In the genomic region with DNA sequence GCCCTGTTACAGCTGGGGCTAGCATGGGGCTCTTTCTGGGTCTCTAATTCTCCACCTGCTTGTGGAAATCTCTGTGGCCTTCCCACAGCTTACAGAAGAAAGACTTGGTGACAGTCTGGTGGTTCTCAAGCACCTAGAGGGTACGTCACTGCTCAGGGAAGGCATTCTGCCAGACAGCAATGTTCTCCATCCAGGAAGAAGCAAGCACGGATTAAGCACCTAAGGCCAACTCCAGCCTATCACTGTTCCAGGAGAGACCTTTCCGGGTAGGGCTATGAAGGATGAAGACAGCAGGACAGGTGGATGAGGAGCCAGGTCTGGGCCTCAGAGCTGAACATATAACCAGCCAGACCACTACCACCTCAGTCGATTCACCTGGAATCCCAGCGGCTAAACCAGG, we compare ENCODE assay signal across 8 mouse cellular contexts. TPM values are rescaled to one million over a fixed set of nuclear protein-coding genes. Genes with fewer than 3 reads are reported as not detected.
DNase-seq lines count a peak whose midpoint lies in the region; ATAC-seq and TF ChIP-seq lines count a peak whose summit lies in the region.

No protein-coding gene starts in this region.

- 33% methylated on average over 5 of the region's 5 CpGs for WGBS in forebrain, embryonic 14.5 days
- 50% methylated on average over 5 of the region's 5 CpGs for WGBS in liver, embryonic 16.5 days (ENCODE audit: insufficient replicate concordance)

- H3K9ac ChIP-seq in forebrain, embryonic 14.5 days (ENCODE audit: low read length): peak overlapping the region; percentile 80
- peak overlapping the region; percentile 67; the same call in 1 of the 2 replicates for H3K9ac ChIP-seq in liver, embryonic 16.5 days (ENCODE audit: low read depth, low read length)

- H3K36me3 ChIP-seq in E14TG2a.4 (ENCODE audit: insufficient read depth, low read length): peaks cover 18% of the 10 kb centered on the region
- 0 out of 2 replicates have a peak, but pooled peaks cover 9% of the 10 kb centered on the region for H3K36me3 ChIP-seq in forebrain, embryonic 14.5 days (ENCODE audit: control insufficient read depth, insufficient read depth, low read length)
- H3K36me3 ChIP-seq in liver, embryonic 16.5 days (ENCODE audit: control insufficient read depth, insufficient read depth): no peaks in the 10 kb centered on the region

- peaks cover 35% of the 10 kb centered on the region for H3K27me3 ChIP-seq in E14TG2a.4 (ENCODE audit: insufficient read depth, low read length)
- no peaks in the 10 kb centered on the region for H3K27me3 ChIP-seq in forebrain, embryonic 14.5 days (replicated peaks; ENCODE audit: control insufficient read depth, insufficient read depth, low read length)
- H3K27me3 ChIP-seq in liver, embryonic 16.5 days (ENCODE audit: control insufficient read depth, insufficient read depth, low read depth, low read length): peaks cover 3% of the 10 kb centered on the region; the same call in 1 of the 2 replicates

- H3K4me1 ChIP-seq in E14TG2a.4 (replicated peaks; ENCODE audit: low read depth, low read length): peaks cover 41% of the 10 kb centered on the region
- H3K4me1 ChIP-seq in forebrain, embryonic 14.5 days (ENCODE audit: control insufficient read depth, insufficient read depth, low read length): peaks cover 22% of the 10 kb centered on the region
- H3K4me1 ChIP-seq in liver, embryonic 16.5 days (ENCODE audit: control insufficient read depth, low read depth, low read length): peaks cover 21% of the 10 kb centered on the region

- no peak overlapping the region for H3K27ac ChIP-seq in forebrain, embryonic 14.5 days (ENCODE audit: low read depth, low read length)
- no peak overlapping the region for H3K27ac ChIP-seq in liver, embryonic 16.5 days (ENCODE audit: low read length)

- DNase-seq in gastrocnemius, adult 18-20 months (ENCODE audit: low spot score): peak; percentile 21
- no peak for DNase-seq in gastrocnemius, adult 8-10 months (ENCODE audit: low spot score in 2 of 2)
- DNase-seq in forebrain, embryonic 14.5 days (ENCODE audit: low spot score): no peak
- DNase-seq in right cerebral cortex, adult 2 months (ENCODE audit: low spot score in 2 of 2): no peak
- DNase-seq in MN1 (ENCODE audit: low spot score): no peak
- no peak for DNase-seq in layer of hippocampus, adult 9-11 months

- no peak for TF ChIP-seq CTCF in E14TG2a.4 (conservative IDR thresholded peaks at IDR 0.05; ENCODE audit: low read length)

- no peaks in the 10 kb centered on the region for H3K9me3 ChIP-seq in E14TG2a.4 (ENCODE audit: low read length)
- H3K9me3 ChIP-seq in forebrain, embryonic 14.5 days (replicated peaks; ENCODE audit: control insufficient read depth, low read length): no peaks in the 10 kb centered on the region
- H3K9me3 ChIP-seq in liver, embryonic 16.5 days (replicated peaks; ENCODE audit: control insufficient read depth, low read length): no peaks in the 10 kb centered on the region

- peak overlapping the region; percentile 86 for H3K4me3 ChIP-seq in E14TG2a.4 (replicated peaks; ENCODE audit: low read length)
- H3K4me3 ChIP-seq in forebrain, embryonic 14.5 days (ENCODE audit: low read depth, low read length): peak overlapping the region; percentile 74
- peak overlapping the region; percentile 69 for H3K4me3 ChIP-seq in liver, embryonic 16.5 days (ENCODE audit: low read depth, low read length)

- no peak for ATAC-seq in forebrain, embryonic 14.5 days
- ATAC-seq in liver, embryonic 16.5 days (ENCODE audit: low read depth): no peak

- peak overlapping the region; percentile 95 for H3K4me2 ChIP-seq in forebrain, embryonic 14.5 days (ENCODE audit: low read length)
- H3K4me2 ChIP-seq in liver, embryonic 16.5 days (ENCODE audit: low read depth, low read length): peak overlapping the region; percentile 99

RNA-seq across cellular contexts. Expression of a gene that starts 0.9 kb away (rescaled TPM):
- 1 to 10 TPM; 9.3 to 9.4 TPM for total RNA-seq in gastrocnemius, adult 18-20 months (2021)
- total RNA-seq in gastrocnemius, adult 8-10 months (2022): 10 to 100 TPM in 1 of 4 experiments, 1 to 10 TPM in 3; 8.5 to 10.5 (median 8.9) TPM
- polyA plus RNA-seq in forebrain, embryonic 14.5 days (2014; fragmentation: Nextera tagmentation; extraction: Ambion mirVana): 21.7 and 23.4 TPM in 2 replicates
- polyA plus RNA-seq in liver, embryonic 16.5 days (2015; fragmentation: Nextera tagmentation; extraction: Ambion mirVana): 1.7 TPM in 2 replicates

RNA-seq across cellular contexts. Expression of a gene that starts 1.1 kb away (rescaled TPM):
- total RNA-seq in gastrocnemius, adult 18-20 months (2021): 1 to 10 TPM; 4.8 to 6.1 TPM
- 1 to 10 TPM; 4.0 to 7.5 (median 5.8) TPM for total RNA-seq in gastrocnemius, adult 8-10 months (2022)
- 14.1 and 17.3 TPM in 2 replicates for polyA plus RNA-seq in forebrain, embryonic 14.5 days (2014; fragmentation: Nextera tagmentation; extraction: Ambion mirVana)
- polyA plus RNA-seq in liver, embryonic 16.5 days (2015; fragmentation: Nextera tagmentation; extraction: Ambion mirVana): 25.4 and 32.5 TPM in 2 replicates

RNA-seq across cellular contexts. Expression of a gene that starts 42.0 kb away (rescaled TPM):
- total RNA-seq in gastrocnemius, adult 18-20 months (2021): 10 to 100 TPM; 30.3 to 39.0 TPM
- 10 to 100 TPM; 26.6 to 33.0 (median 29.6) TPM for total RNA-seq in gastrocnemius, adult 8-10 months (2022)
- 15.7 and 17.6 TPM in 2 replicates for polyA plus RNA-seq in forebrain, embryonic 14.5 days (2014; fragmentation: Nextera tagmentation; extraction: Ambion mirVana)
- polyA plus RNA-seq in liver, embryonic 16.5 days (2015; fragmentation: Nextera tagmentation; extraction: Ambion mirVana): 6.6 and 8.2 TPM in 2 replicates

RNA-seq across cellular contexts. Expression of a gene that starts 58.6 kb away (rescaled TPM):
- total RNA-seq in gastrocnemius, adult 18-20 months (2021): 1 to 10 TPM; 2.7 to 4.1 TPM
- 1 to 10 TPM; 3.7 to 4.8 (median 4.6) TPM for total RNA-seq in gastrocnemius, adult 8-10 months (2022)
- 3.5 and 3.7 TPM in 2 replicates for polyA plus RNA-seq in forebrain, embryonic 14.5 days (2014; fragmentation: Nextera tagmentation; extraction: Ambion mirVana)
- 1.3 and 3.1 TPM in 2 replicates for polyA plus RNA-seq in liver, embryonic 16.5 days (2015; fragmentation: Nextera tagmentation; extraction: Ambion mirVana)

RNA-seq across cellular contexts. Expression of a gene that starts 59.2 kb away (rescaled TPM):
- total RNA-seq in gastrocnemius, adult 18-20 months (2021): 10 to 100 TPM; 23.5 to 29.2 TPM
- total RNA-seq in gastrocnemius, adult 8-10 months (2022): 10 to 100 TPM; 26.4 to 28.7 (median 28.0) TPM
- polyA plus RNA-seq in forebrain, embryonic 14.5 days (2014; fragmentation: Nextera tagmentation; extraction: Ambion mirVana): 101 and 113 TPM in 2 replicates
- polyA plus RNA-seq in liver, embryonic 16.5 days (2015; fragmentation: Nextera tagmentation; extraction: Ambion mirVana): 22.8 and 25.7 TPM in 2 replicates
